ENCODE assay signal across 8 mouse cellular contexts in the genomic region with DNA sequence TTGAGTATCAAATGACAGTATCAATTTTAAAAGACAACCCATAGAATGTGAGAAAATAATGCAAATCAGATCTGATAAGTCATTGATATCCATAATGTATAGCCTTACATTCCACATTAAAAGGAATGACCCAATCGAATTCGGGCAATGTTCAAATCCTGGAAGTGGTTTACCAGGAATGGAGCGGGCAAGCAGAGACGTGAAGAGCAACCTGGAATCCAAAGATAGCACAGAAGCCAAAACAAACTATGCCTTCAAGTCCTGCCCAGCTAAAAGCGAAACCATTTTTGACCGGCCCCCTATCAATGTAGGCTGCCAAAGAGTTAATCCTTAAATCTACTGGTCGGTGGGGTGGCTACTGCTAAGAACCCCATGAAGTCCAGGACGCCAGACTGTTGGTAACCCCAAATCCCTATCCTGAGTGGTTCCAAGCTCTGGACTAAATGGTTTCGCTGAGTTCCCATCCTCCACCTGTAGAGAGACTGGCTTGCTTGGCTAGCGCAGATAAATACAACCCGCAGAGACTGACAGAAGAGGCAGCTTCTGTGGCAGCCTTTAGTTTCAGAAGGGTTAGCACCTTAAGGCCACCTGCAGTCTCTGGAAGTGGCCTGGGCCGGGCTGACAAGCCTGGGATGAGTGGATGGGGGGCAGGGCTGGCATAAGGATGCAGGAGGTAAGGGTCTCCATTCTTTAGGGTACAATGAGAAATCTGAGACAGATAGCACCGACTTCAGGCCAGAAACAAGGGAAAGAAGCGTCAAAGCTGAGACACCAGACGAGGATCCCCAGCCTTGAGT. TPM values are rescaled to one million over a fixed set of nuclear protein-coding genes. Genes with fewer than 3 reads are reported as not detected.
DNase-seq lines count a peak whose midpoint lies in the region; ATAC-seq and TF ChIP-seq lines count a peak whose summit lies in the region.

No protein-coding gene starts in this region.

- H3K4me2 ChIP-seq in kidney, postnatal 0 days (ENCODE audit: low read length), result peak overlapping the region; percentile 74
- peak overlapping the region; percentile 87 for H3K4me2 ChIP-seq in embryonic facial prominence, embryonic 12.5 days (replicated peaks)
- peak overlapping the region; percentile 95 for H3K4me2 ChIP-seq in intestine, embryonic 16.5 days (ENCODE audit: low read depth, low read length)
- peak overlapping the region; percentile 80 for H3K4me2 ChIP-seq in neural tube, embryonic 12.5 days (replicated peaks)

- 0 out of 2 replicates have a peak, but pooled peaks cover 3% of the 10 kb centered on the region for H3K27me3 ChIP-seq in kidney, postnatal 0 days (ENCODE audit: insufficient read depth, low read length)
- H3K27me3 ChIP-seq in embryonic facial prominence, embryonic 12.5 days, result peaks cover 28% of the 10 kb centered on the region
- peaks cover 8% of the 10 kb centered on the region; the same call in 1 of the 2 replicates for H3K27me3 ChIP-seq in intestine, embryonic 16.5 days (replicated peaks; ENCODE audit: control insufficient read depth, insufficient read depth, low read length)
- peaks cover under 1% of the 10 kb centered on the region; the same call in 1 of the 2 replicates for H3K27me3 ChIP-seq in neural tube, embryonic 12.5 days (replicated peaks)

- H3K36me3 ChIP-seq in kidney, postnatal 0 days (ENCODE audit: insufficient read depth, low read length), result no peaks in the 10 kb centered on the region
- H3K36me3 ChIP-seq in embryonic facial prominence, embryonic 12.5 days, result no peaks in the 10 kb centered on the region
- H3K36me3 ChIP-seq in intestine, embryonic 16.5 days (ENCODE audit: control insufficient read depth, insufficient read depth, low read length), result no peaks in the 10 kb centered on the region
- no peaks in the 10 kb centered on the region for H3K36me3 ChIP-seq in neural tube, embryonic 12.5 days

- no peak overlapping the region for H3K9ac ChIP-seq in kidney, postnatal 0 days (ENCODE audit: low read depth, low read length)
- peak overlapping the region; percentile 20; the same call in 1 of the 2 replicates for H3K9ac ChIP-seq in embryonic facial prominence, embryonic 12.5 days
- peak overlapping the region; percentile 43; the same call in 1 of the 2 replicates for H3K9ac ChIP-seq in intestine, embryonic 16.5 days (ENCODE audit: low read depth, low read length)
- H3K9ac ChIP-seq in neural tube, embryonic 12.5 days, result peak overlapping the region; percentile 41

- H3K27ac ChIP-seq in kidney, postnatal 0 days, result no peak overlapping the region
- H3K27ac ChIP-seq in embryonic facial prominence, embryonic 12.5 days, result peak overlapping the region; percentile 57; the same call in 1 of the 2 replicates
- 0 out of 2 replicates have a peak overlapping the region, but pooled peaks have one; percentile 2 for H3K27ac ChIP-seq in intestine, embryonic 16.5 days (ENCODE audit: low read length)
- peak overlapping the region; percentile 72 for H3K27ac ChIP-seq in neural tube, embryonic 12.5 days

- WGBS in kidney, postnatal 0 days, result 20% methylated on average over 15 of the region's 15 CpGs
- WGBS in embryonic facial prominence, embryonic 12.5 days, result 23% methylated on average over 13 of the region's 15 CpGs
- WGBS in intestine, embryonic 16.5 days, result 18% methylated on average over 15 of the region's 15 CpGs
- 21% methylated on average over 15 of the region's 15 CpGs for WGBS in neural tube, embryonic 12.5 days

- ATAC-seq in kidney, postnatal 0 days (replicated peaks; ENCODE audit: low FRiP score, low read depth), result peak; percentile 12; the same call in 1 of the 2 replicates
- ATAC-seq in embryonic facial prominence, embryonic 12.5 days (ENCODE audit: insufficient number of reproducible peaks, insufficient read depth, low FRiP score, low TSS enrichment), result 0 out of 2 replicates have a peak, but pooled peaks have one; percentile 18
- ATAC-seq in intestine, embryonic 16.5 days, result peak; percentile 34
- peak; percentile 56 for ATAC-seq in neural tube, embryonic 12.5 days (ENCODE audit: low FRiP score, low read depth)

- H3K4me3 ChIP-seq in kidney, postnatal 0 days (replicated peaks; ENCODE audit: low read depth, low read length), result peak overlapping the region; percentile 31
- peak overlapping the region; percentile 43 for H3K4me3 ChIP-seq in embryonic facial prominence, embryonic 12.5 days
- H3K4me3 ChIP-seq in intestine, embryonic 16.5 days (ENCODE audit: low read length), result peak overlapping the region; percentile 50
- peak overlapping the region; percentile 66 for H3K4me3 ChIP-seq in neural tube, embryonic 12.5 days

- no peaks in the 10 kb centered on the region for H3K9me3 ChIP-seq in kidney, postnatal 0 days (replicated peaks; ENCODE audit: low read length)
- no peaks in the 10 kb centered on the region for H3K9me3 ChIP-seq in embryonic facial prominence, embryonic 12.5 days
- no peaks in the 10 kb centered on the region for H3K9me3 ChIP-seq in intestine, embryonic 16.5 days (ENCODE audit: control insufficient read depth, low read length)
- no peaks in the 10 kb centered on the region for H3K9me3 ChIP-seq in neural tube, embryonic 12.5 days

- peaks cover 14% of the 10 kb centered on the region for H3K4me1 ChIP-seq in kidney, postnatal 0 days (replicated peaks; ENCODE audit: insufficient read depth, low read length)
- H3K4me1 ChIP-seq in embryonic facial prominence, embryonic 12.5 days, result peaks cover 24% of the 10 kb centered on the region
- H3K4me1 ChIP-seq in intestine, embryonic 16.5 days (ENCODE audit: control insufficient read depth, insufficient read depth, low read length), result peaks cover 22% of the 10 kb centered on the region
- H3K4me1 ChIP-seq in neural tube, embryonic 12.5 days, result peaks cover 50% of the 10 kb centered on the region

- no peak for TF ChIP-seq CTCF in kidney, postnatal 0 days (IDR thresholded peaks at IDR 0.05; ENCODE audit: low read depth)

- no peak for DNase-seq in kidney, postnatal 0 days (ENCODE audit: low spot score)
- DNase-seq in kidney, adult 8-10 months, result no peak
- DNase-seq in right cerebral cortex, adult 18-20 months, result no peak
- DNase-seq in urinary bladder, postnatal 4 days (ENCODE audit: low spot score in 2 of 2), result no peak
- DNase-seq in kidney, postnatal 25 days, result no peak

RNA-seq across cellular contexts. Expression of a gene that starts 0.6 kb away (rescaled TPM):
- polyA plus RNA-seq in kidney, postnatal 0 days (2015; fragmentation: Nextera tagmentation; extraction: Ambion mirVana), result 7.0 and 9.2 TPM in 2 replicates
- 15.9 and 20.4 TPM in 2 replicates for polyA plus RNA-seq in embryonic facial prominence, embryonic 12.5 days (2016; fragmentation: Nextera tagmentation; extraction: Ambion mirVana)
- 6.0 and 6.8 TPM in 2 replicates for polyA plus RNA-seq in intestine, embryonic 16.5 days (2015; fragmentation: Nextera tagmentation; extraction: Ambion mirVana)
- polyA plus RNA-seq in neural tube, embryonic 12.5 days (2016; fragmentation: Nextera tagmentation; extraction: Ambion mirVana), result 152 and 171 TPM in 2 replicates

RNA-seq across cellular contexts. Expression of a gene that starts 15.1 kb away (rescaled TPM):
- polyA plus RNA-seq in kidney, postnatal 0 days (2015; fragmentation: Nextera tagmentation; extraction: Ambion mirVana), result 352 and 383 TPM in 2 replicates
- 188 and 189 TPM in 2 replicates for polyA plus RNA-seq in embryonic facial prominence, embryonic 12.5 days (2016; fragmentation: Nextera tagmentation; extraction: Ambion mirVana)
- polyA plus RNA-seq in intestine, embryonic 16.5 days (2015; fragmentation: Nextera tagmentation; extraction: Ambion mirVana), result 366 and 376 TPM in 2 replicates
- 148 and 162 TPM in 2 replicates for polyA plus RNA-seq in neural tube, embryonic 12.5 days (2016; fragmentation: Nextera tagmentation; extraction: Ambion mirVana)

RNA-seq across cellular contexts. Expression of a gene that starts 26.6 kb away (rescaled TPM):
- 7.4 and 8.0 TPM in 2 replicates for polyA plus RNA-seq in kidney, postnatal 0 days (2015; fragmentation: Nextera tagmentation; extraction: Ambion mirVana)
- 24.5 and 26.4 TPM in 2 replicates for polyA plus RNA-seq in embryonic facial prominence, embryonic 12.5 days (2016; fragmentation: Nextera tagmentation; extraction: Ambion mirVana)
- polyA plus RNA-seq in intestine, embryonic 16.5 days (2015; fragmentation: Nextera tagmentation; extraction: Ambion mirVana), result 11.2 and 19.3 TPM in 2 replicates
- 18.8 and 23.6 TPM in 2 replicates for polyA plus RNA-seq in neural tube, embryonic 12.5 days (2016; fragmentation: Nextera tagmentation; extraction: Ambion mirVana)

RNA-seq across cellular contexts. Expression of a gene that starts 37.5 kb away (rescaled TPM):
- 191 and 209 TPM in 2 replicates for polyA plus RNA-seq in kidney, postnatal 0 days (2015; fragmentation: Nextera tagmentation; extraction: Ambion mirVana)
- 116 and 126 TPM in 2 replicates for polyA plus RNA-seq in embryonic facial prominence, embryonic 12.5 days (2016; fragmentation: Nextera tagmentation; extraction: Ambion mirVana)
- 221 and 245 TPM in 2 replicates for polyA plus RNA-seq in intestine, embryonic 16.5 days (2015; fragmentation: Nextera tagmentation; extraction: Ambion mirVana)
- 75.2 and 86.1 TPM in 2 replicates for polyA plus RNA-seq in neural tube, embryonic 12.5 days (2016; fragmentation: Nextera tagmentation; extraction: Ambion mirVana)

RNA-seq across cellular contexts. Expression of a gene that starts 54.8 kb away (rescaled TPM):
- polyA plus RNA-seq in kidney, postnatal 0 days (2015; fragmentation: Nextera tagmentation; extraction: Ambion mirVana), result 5.9 and 6.4 TPM in 2 replicates
- polyA plus RNA-seq in embryonic facial prominence, embryonic 12.5 days (2016; fragmentation: Nextera tagmentation; extraction: Ambion mirVana), result 13.5 and 15.3 TPM in 2 replicates
- 0.86 and 1.8 TPM in 2 replicates for polyA plus RNA-seq in intestine, embryonic 16.5 days (2015; fragmentation: Nextera tagmentation; extraction: Ambion mirVana)
- 23.3 and 23.7 TPM in 2 replicates for polyA plus RNA-seq in neural tube, embryonic 12.5 days (2016; fragmentation: Nextera tagmentation; extraction: Ambion mirVana)
